Mouse (Mus musculus): ENCODE results near the gene Syn2. TPM values are rescaled to one million over a fixed set of nuclear protein-coding genes. Genes with fewer than 3 reads are reported as not detected.

The Syn2 gene
- polyA plus RNA-seq, 1 experiment from 2014 or later: 0.13 TPM

DNA sequence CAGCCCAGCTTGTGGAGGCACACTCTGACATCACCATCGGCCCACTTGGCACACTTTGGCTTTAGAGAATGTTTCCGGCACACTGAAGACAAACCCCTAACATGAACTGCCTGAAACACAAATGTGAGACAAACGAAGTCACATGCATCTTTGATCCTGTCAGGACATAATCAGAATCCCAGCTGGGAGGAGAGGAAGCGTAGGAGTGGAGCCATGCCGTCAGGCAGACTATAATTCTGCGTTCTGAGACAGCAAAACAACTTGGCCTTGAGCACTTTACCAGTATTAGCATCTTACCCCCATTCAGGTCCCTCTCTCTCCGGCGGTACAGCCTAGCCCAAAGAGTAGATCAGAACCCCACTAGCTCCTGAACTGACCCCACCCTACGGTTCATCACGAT lies 138.6 kb downstream of the Syn2 start:
- 65% methylated on average over 10 of the region's 10 CpGs for WGBS (ENCODE audit: insufficient replicate concordance)

GRCm38 (mm10) chr6:115274705-115275104 lies 140.0 kb downstream of the Syn2 start:
- no peaks in the 10 kb centered on the region for H3K4me1 ChIP-seq (replicated peaks)
- no peak for ATAC-seq (ENCODE audit: insufficient read depth)
- H3K9ac ChIP-seq: no peak overlapping the region
- no peaks in the 10 kb centered on the region for H3K27me3 ChIP-seq
- 68% methylated on average over 9 of the region's 9 CpGs for WGBS (ENCODE audit: insufficient replicate concordance)
- H3K36me3 ChIP-seq (replicated peaks): no peaks in the 10 kb centered on the region
- no peaks in the 10 kb centered on the region for H3K9me3 ChIP-seq (replicated peaks)
- H3K4me3 ChIP-seq (replicated peaks): no peak overlapping the region
- H3K27ac ChIP-seq (replicated peaks): no peak overlapping the region
- no peak overlapping the region for H3K4me2 ChIP-seq

More for the DNA sequence above, 138.6 kb downstream of the Syn2 start:
- Histone ChIP-seq H3K4me2 (no peak overlapping the region), H3K27ac (replicated peaks) (no peak overlapping the region), H3K9me3 (replicated peaks) (no peaks in the 10 kb centered on the region), H3K4me3 (replicated peaks) (no peak overlapping the region), H3K4me1 (replicated peaks) (no peaks in the 10 kb centered on the region), H3K27me3 (no peaks in the 10 kb centered on the region), H3K36me3 (replicated peaks) (no peaks in the 10 kb centered on the region), H3K9ac (no peak overlapping the region)
- ATAC-seq (ENCODE audit: insufficient read depth): no peak

- no peak overlapping the region for H3K4me3 ChIP-seq (replicated peaks)
- WGBS (ENCODE audit: insufficient replicate concordance): 70% methylated on average over 10 of the region's 10 CpGs
- H3K36me3 ChIP-seq (replicated peaks): no peaks in the 10 kb centered on the region
- H3K9me3 ChIP-seq (replicated peaks): no peaks in the 10 kb centered on the region
- H3K9ac ChIP-seq: no peak overlapping the region
- no peaks in the 10 kb centered on the region for H3K4me1 ChIP-seq (replicated peaks)
- no peak for ATAC-seq (ENCODE audit: insufficient read depth)
- H3K27me3 ChIP-seq: no peaks in the 10 kb centered on the region
- no peak overlapping the region for H3K4me2 ChIP-seq
- no peak overlapping the region for H3K27ac ChIP-seq (replicated peaks)
Observed at GRCm38 (mm10) chr6:115275116-115275815, 140.6 kb downstream of the Syn2 start.

DNA sequence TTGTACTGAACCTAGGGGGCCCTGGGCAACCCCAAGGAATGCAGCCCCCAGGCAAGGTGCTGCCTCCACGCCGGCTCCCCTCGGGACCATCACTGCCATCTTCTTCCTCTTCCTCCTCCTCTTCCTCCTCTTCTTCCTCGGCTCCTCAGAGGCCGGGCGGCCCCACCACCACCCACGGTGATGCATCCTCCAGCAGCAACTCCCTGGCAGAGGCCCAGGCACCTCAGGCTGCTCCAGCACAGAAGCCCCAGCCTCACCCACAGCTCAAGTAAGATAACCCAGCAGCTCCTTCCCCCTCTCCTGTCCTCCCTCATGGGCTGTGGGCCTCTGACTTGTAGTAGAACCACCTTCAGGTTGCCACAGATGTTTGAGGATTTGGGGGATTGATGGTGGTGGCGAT lies 143.4 kb downstream of the Syn2 start:
- WGBS (ENCODE audit: insufficient replicate concordance): 56% methylated on average over 8 of the region's 8 CpGs

DNA sequence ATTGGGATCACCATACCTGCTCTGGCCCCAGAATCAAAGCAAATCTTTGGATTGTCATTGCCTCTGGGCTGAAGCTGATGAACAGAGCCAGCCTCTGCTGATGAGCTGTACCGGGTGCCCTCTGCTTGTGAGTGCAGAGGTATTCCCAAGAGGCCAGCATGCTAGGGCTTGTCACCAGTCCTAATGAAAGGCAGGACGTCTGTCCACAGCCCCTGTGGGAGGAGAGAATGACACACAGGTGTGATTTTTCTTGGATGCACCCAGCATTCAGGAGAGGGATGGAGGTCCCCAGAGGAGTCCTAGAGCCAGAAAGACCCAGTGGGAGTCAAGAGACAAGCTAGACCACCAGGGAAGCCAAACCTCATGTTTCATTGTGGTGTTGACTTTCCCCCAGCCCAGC lies 144.9 kb downstream of the Syn2 start:
- WGBS (ENCODE audit: insufficient replicate concordance): 56% methylated on average over 2 of the region's 2 CpGs
- Histone ChIP-seq H3K4me1 (replicated peaks) (no peaks in the 10 kb centered on the region), H3K27ac (replicated peaks) (no peak overlapping the region), H3K36me3 (replicated peaks) (no peaks in the 10 kb centered on the region), H3K4me3 (replicated peaks) (no peak overlapping the region), H3K9ac (no peak overlapping the region), H3K27me3 (no peaks in the 10 kb centered on the region), H3K4me2 (no peak overlapping the region), H3K9me3 (replicated peaks) (no peaks in the 10 kb centered on the region)
- ATAC-seq (ENCODE audit: insufficient read depth): no peak

More for the DNA sequence above, 143.4 kb downstream of the Syn2 start:
- Histone ChIP-seq H3K9ac (no peak overlapping the region), H3K27ac (replicated peaks) (no peak overlapping the region), H3K27me3 (no peaks in the 10 kb centered on the region), H3K36me3 (replicated peaks) (no peaks in the 10 kb centered on the region), H3K9me3 (replicated peaks) (no peaks in the 10 kb centered on the region), H3K4me1 (replicated peaks) (no peaks in the 10 kb centered on the region), H3K4me3 (replicated peaks) (no peak overlapping the region), H3K4me2 (no peak overlapping the region)
- ATAC-seq (ENCODE audit: insufficient read depth): no peak

- no peaks in the 10 kb centered on the region for H3K27me3 ChIP-seq
- H3K4me2 ChIP-seq: no peak overlapping the region
- no peaks in the 10 kb centered on the region for H3K36me3 ChIP-seq (replicated peaks)
- no peaks in the 10 kb centered on the region for H3K4me1 ChIP-seq (replicated peaks)
- no peaks in the 10 kb centered on the region for H3K9me3 ChIP-seq (replicated peaks)
- ATAC-seq (ENCODE audit: insufficient read depth): no peak
- H3K4me3 ChIP-seq (replicated peaks): no peak overlapping the region
- WGBS (ENCODE audit: insufficient replicate concordance): 55% methylated on average over 2 of the region's 2 CpGs
- no peak overlapping the region for H3K27ac ChIP-seq (replicated peaks)
- no peak overlapping the region for H3K9ac ChIP-seq
Observed at GRCm38 (mm10) chr6:115284153-115284552, 149.5 kb downstream of the Syn2 start.

DNA sequence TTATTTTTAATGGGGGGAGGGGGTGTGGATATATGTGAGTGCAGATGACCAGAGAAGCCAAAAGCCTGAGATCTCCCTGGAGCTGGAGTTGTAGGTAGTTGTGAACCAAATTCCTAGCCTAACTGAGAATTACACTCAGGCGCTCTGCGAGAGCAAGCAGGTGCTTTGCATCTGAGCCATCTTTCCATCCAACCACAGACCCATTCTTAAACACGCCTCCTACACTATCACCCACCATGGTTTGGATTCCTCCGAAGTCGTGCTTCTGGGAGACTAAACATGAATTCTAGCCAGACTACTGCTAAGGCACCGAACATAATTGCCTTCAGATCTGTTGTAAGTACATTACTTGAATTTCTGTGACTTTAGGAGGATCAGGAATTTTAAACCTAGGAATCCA lies 151.7 kb downstream of the Syn2 start:
- Histone ChIP-seq H3K9ac (no peak overlapping the region), H3K4me3 (replicated peaks) (no peak overlapping the region), H3K27me3 (no peaks in the 10 kb centered on the region), H3K4me1 (replicated peaks) (no peaks in the 10 kb centered on the region), H3K27ac (replicated peaks) (no peak overlapping the region), H3K36me3 (replicated peaks) (no peaks in the 10 kb centered on the region), H3K9me3 (replicated peaks) (no peaks in the 10 kb centered on the region), H3K4me2 (no peak overlapping the region)
- WGBS (ENCODE audit: insufficient replicate concordance): 65% methylated on average over 6 of the region's 6 CpGs
- no peak for ATAC-seq (ENCODE audit: insufficient read depth)

DNA sequence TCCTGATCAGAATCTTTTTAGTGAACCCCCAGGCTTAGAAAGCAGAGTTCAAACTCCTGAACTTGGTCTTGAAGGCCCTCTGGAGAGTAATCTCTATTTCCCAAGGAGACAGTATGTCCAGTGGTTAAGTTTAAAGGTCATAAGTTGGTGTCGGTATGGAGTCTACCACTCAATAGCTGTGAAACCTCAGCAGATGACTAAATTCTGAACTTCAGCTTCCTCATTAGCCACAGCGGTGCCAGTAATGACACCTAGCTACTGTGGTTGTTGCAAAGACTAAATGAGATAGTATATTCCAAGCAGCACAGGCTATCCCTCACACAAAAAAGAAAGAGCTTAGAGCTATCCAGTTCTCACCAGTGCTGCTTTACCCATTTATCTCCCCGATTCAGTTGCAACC lies 153.5 kb downstream of the Syn2 start:
- Histone ChIP-seq H3K36me3 (replicated peaks) (no peaks in the 10 kb centered on the region), H3K4me3 (replicated peaks) (no peak overlapping the region), H3K9me3 (replicated peaks) (no peaks in the 10 kb centered on the region), H3K27me3 (no peaks in the 10 kb centered on the region), H3K4me1 (replicated peaks) (no peaks in the 10 kb centered on the region), H3K9ac (no peak overlapping the region), H3K27ac (replicated peaks) (no peak overlapping the region), H3K4me2 (no peak overlapping the region)
- 65% methylated on average over 3 of the region's 3 CpGs for WGBS (ENCODE audit: insufficient replicate concordance)
- ATAC-seq (ENCODE audit: insufficient read depth): no peak

DNA sequence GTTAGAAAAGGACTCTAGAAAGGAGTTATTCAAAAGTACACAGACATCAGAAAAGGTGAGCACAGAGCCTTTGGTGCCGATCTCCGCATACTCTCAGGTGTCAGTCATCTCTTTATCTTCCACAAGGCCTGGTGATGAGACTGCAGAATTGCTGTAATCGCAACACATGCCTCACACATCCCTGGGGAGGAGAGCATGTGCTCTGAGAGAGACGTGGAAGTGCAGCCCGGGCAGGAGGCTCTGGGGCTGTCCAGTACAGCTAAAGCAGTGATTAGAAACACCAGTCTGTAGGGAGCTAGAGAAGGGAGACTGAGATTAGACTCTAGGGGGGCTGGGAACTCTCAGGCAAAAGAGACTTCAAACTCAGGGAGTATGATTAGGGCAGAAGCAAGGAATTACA lies 155.9 kb downstream of the Syn2 start:
- no peaks in the 10 kb centered on the region for H3K9me3 ChIP-seq (replicated peaks)
- H3K4me3 ChIP-seq (replicated peaks): no peak overlapping the region
- H3K27me3 ChIP-seq: no peaks in the 10 kb centered on the region
- H3K4me1 ChIP-seq (replicated peaks): no peaks in the 10 kb centered on the region
- H3K4me2 ChIP-seq: no peak overlapping the region
- H3K9ac ChIP-seq: no peak overlapping the region
- H3K27ac ChIP-seq (replicated peaks): no peak overlapping the region
- H3K36me3 ChIP-seq (replicated peaks): no peaks in the 10 kb centered on the region
- ATAC-seq (ENCODE audit: insufficient read depth): no peak
- 46% methylated on average over 5 of the region's 5 CpGs for WGBS (ENCODE audit: insufficient replicate concordance)

GRCm38 (mm10) chr6:115291068-115291467 lies 156.4 kb downstream of the Syn2 start:
- no peak overlapping the region for H3K4me3 ChIP-seq (replicated peaks)
- H3K27me3 ChIP-seq: no peaks in the 10 kb centered on the region
- 59% methylated on average over 2 of the region's 2 CpGs for WGBS (ENCODE audit: insufficient replicate concordance)
- H3K9me3 ChIP-seq (replicated peaks): no peaks in the 10 kb centered on the region
- no peak overlapping the region for H3K9ac ChIP-seq
- no peak overlapping the region for H3K4me2 ChIP-seq
- no peak for ATAC-seq (ENCODE audit: insufficient read depth)
- no peak overlapping the region for H3K27ac ChIP-seq (replicated peaks)
- H3K36me3 ChIP-seq (replicated peaks): no peaks in the 10 kb centered on the region
- H3K4me1 ChIP-seq (replicated peaks): no peaks in the 10 kb centered on the region

DNA sequence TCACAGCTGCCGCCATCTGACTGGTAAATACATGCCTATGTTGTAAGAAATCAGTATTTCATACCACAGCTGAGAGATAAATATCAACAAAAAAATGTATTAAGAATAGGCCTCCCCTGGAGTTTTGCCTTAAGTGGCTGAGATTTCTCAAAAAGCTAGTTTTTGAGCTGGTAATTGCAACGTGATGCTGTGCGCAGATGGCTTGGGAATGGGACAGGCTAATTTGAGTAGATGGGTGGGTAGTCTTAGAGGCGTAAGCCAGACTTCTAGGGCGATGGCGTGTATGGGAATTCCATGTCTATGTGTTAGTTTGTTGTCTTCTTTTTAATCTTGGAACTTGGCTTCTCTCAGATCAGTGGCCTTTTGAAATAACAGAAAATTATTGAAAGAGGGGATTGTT lies 157.1 kb downstream of the Syn2 start:
- H3K4me1 ChIP-seq (replicated peaks): no peaks in the 10 kb centered on the region
- WGBS (ENCODE audit: insufficient replicate concordance): 71% methylated on average over 6 of the region's 6 CpGs
- no peak overlapping the region for H3K27ac ChIP-seq (replicated peaks)
- no peak overlapping the region for H3K4me3 ChIP-seq (replicated peaks)
- ATAC-seq (ENCODE audit: insufficient read depth): no peak
- H3K4me2 ChIP-seq: no peak overlapping the region
- H3K27me3 ChIP-seq: no peaks in the 10 kb centered on the region
- no peaks in the 10 kb centered on the region for H3K36me3 ChIP-seq (replicated peaks)
- H3K9ac ChIP-seq: no peak overlapping the region
- H3K9me3 ChIP-seq (replicated peaks): no peaks in the 10 kb centered on the region

DNA sequence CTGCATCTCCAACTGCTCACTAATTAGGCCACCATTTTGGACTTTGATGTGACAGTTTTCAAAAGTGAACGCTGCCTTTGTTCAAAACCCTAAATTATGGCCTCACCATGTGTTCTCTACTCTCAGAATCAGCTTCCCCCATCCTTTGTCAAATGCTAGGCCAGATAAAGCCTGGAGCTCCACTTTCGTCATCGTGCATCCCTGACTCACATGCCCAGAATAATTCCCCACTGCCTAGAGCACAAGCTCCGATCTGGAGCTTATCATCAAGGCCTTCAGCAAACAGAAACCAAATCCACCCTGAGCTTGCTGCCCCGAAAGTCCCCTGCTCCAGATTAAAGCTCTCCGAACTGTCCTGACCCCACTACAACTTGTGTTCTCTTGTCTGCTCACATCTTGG lies 157.9 kb downstream of the Syn2 start:
- no peak for ATAC-seq (ENCODE audit: insufficient read depth)
- no peak overlapping the region for H3K4me3 ChIP-seq (replicated peaks)
- no peak overlapping the region for H3K27ac ChIP-seq (replicated peaks)
- WGBS (ENCODE audit: insufficient replicate concordance): 53% methylated on average over 6 of the region's 6 CpGs
- no peaks in the 10 kb centered on the region for H3K9me3 ChIP-seq (replicated peaks)
- H3K4me1 ChIP-seq (replicated peaks): no peaks in the 10 kb centered on the region
- H3K36me3 ChIP-seq (replicated peaks): no peaks in the 10 kb centered on the region
- no peak overlapping the region for H3K4me2 ChIP-seq
- no peak overlapping the region for H3K9ac ChIP-seq
- H3K27me3 ChIP-seq: no peaks in the 10 kb centered on the region

All from liver, embryonic 15.5 days (tissue).